Mouse (Mus musculus) spleen, adult 12 weeks (tissue): ENCODE data around the gene Otos.

ENCODE experiments used
- DNase-seq: peaks from one replicate; pipeline ENCODE4 v3.0.0; 2022; ENCODE audit warnings: low spot score

The Otos gene

DNA sequence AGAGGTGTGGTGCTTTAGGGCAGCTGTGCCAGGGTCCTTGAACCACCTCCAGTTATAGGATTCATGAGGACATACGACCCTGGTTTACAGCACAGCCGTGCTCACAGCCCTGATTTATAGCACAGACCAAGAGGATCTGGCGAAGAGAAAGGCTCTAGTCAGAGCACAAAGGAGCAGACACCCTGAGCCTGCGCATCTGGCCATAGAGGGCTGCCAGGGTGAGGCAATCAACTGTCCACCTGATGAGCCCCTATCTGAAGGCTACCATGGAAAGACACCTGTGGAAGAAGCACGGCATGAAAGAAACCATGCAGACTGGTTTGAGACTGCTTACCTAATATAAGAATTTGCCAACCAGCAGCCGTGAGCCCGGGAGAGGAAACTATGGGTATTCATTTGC is 2.0 kb downstream of the Otos start:
- no peak for DNase-seq

DNA sequence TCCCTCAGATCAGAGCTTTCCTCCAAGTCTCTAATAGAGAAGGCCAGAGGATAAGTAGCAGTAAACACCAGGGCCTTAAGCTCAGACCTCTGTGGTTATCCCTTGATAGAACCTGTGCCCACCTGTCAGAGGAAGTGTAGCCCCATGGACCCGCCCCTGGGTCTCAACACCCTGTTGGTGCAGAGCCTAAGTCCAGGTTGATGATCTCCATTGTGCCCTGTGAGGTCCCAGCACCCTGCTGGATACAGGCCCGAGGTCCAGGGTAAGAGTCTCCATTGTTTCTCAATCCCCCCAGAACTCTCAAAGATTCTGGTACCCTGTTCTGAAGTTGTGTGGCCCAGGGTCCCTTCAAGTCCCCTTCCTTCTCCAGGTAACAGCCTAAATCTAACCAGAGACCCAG is 2.5 kb downstream of the Otos start:
- DNase-seq, result no peak

DNA sequence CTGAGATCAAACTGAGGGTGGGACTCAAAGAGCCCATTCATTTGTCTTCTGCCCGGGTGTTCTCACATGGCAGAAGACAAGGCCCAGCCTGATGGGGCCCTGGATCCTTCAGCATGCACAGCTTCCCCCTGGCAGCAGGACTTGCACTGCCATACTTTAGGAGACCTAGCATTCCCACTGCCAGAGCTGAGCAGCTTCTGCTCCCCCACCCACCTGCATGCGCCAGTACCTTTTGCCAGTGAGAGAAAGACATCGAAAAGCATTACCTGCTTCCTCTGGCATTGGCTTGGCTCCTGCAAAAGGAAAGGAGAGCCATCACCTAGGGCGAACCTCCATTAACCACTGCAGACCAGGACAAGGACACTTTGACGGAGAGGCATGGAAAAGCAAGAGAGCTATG is 3.7 kb downstream of the Otos start:
- no peak for DNase-seq

DNA sequence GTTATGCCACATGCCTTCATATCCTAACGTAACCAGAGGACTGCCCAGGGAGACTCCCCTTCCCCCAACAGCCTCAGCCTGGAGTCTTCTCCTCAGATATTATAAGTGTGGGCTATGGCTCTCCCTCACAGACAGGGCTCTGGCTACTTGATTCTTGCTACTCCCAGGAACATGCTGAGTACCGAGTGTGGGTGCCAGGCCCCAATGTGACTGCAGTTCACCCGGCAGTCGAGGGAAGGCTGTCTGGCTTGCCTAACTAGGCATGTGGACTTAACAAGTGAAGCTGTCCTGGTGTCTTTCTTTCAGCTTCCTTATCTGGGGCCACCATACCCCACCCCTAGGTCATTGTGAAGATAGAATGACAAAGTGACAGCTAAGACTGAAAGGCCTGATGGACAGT is 5.0 kb downstream of the Otos start:
- DNase-seq, result no peak

DNA sequence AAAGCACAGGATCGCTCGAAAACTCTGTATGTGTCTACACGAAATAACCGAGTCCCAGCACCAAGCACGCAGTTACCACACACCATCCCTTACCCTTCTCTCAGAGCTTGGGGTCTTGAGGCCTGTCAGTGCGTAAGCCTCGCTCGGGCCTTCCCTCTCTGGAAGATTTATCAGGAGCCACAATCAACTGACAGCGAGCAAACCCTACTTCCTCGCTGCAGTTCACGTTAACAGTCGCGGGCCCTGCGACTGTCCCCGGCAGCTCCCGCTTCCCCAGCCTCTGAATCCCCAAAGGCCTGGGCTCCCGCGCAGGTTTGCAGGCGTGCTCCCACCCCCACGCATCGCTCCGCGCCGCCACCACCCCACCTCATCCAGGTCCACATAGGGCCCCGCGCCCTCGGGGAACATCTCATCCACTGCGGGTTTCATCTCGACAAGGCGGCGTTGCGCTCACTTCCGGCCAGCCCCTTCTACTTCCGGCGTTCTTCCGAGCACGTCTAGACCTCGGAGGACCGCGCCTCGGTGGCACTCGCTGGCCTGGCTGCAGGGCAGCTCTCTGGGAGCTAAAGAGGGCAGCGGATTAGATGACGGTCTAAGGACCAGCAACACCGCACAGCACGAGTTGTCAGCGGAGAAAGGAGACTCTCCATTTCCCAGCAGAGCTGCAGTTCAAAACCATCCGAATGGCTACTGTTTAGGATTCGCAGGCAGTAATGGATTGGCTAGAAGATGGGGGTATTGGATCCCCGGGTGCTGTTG is 6.9 kb downstream of the Otos start, which contains the start of gene Cops9:
Cops9 (minus strand) TSS at position 472 of the 759 bp plus-strand sequence.
- DNase-seq, result peak; percentile 76

DNA sequence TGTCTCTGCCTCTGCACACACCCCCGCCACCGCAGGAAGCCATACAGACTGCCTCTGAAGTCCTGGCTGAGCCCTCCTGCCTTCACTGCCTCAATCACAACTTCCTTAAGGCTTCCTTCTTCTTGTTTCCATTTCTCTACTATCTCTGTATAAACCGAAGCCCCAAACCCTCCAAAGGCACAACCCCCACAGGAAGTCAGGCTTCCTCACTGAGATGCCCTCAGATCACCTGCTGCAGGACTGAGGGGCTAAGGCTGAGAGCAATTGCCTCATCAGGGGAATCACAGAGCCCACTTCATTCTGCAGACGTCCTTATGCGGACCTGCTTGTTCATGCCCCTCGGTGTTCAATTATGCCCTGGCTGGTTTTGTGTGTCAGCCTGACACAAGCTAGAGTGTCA is 8.2 kb downstream of the Otos start:
- no peak for DNase-seq

DNA sequence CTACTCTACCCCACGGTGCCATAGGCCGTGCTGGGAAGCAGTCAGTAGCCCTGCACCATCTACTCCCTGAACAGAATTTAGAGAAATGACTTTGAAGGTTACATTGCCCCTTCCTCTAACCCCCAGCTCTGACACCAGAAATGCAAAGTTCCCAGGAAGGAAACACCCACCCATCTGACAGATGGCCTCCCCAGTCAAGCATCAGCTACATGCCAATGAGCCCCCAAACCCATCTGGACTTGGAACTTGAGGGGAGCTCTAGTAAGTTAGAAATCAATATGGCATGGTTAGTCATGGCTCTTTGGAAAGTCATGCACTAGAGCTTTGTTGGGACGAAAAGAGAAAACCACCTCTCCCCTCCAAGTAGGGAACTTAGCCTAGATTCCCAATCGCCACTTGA is 9.9 kb downstream of the Otos start:
- DNase-seq, result no peak

DNA sequence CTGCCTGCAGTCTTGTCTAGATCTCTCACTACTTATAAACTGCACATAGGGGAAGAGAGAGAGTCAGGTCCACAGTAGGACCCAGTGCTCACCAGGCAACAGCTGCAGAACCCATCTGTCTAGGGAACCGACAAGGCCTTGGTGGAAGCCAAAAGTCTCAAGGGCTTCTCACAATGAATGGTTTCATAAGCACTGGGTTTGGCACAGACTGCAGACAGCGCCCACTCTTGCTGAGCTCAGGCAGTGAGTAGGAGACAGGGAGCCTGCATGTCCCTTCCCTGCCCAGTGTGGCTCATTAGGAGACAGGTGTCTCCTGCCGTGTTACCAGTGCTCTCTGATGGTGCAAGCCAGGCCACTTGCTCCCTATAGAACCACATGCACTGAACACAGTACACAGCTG is 10.5 kb downstream of the Otos start:
- no peak for DNase-seq

DNA sequence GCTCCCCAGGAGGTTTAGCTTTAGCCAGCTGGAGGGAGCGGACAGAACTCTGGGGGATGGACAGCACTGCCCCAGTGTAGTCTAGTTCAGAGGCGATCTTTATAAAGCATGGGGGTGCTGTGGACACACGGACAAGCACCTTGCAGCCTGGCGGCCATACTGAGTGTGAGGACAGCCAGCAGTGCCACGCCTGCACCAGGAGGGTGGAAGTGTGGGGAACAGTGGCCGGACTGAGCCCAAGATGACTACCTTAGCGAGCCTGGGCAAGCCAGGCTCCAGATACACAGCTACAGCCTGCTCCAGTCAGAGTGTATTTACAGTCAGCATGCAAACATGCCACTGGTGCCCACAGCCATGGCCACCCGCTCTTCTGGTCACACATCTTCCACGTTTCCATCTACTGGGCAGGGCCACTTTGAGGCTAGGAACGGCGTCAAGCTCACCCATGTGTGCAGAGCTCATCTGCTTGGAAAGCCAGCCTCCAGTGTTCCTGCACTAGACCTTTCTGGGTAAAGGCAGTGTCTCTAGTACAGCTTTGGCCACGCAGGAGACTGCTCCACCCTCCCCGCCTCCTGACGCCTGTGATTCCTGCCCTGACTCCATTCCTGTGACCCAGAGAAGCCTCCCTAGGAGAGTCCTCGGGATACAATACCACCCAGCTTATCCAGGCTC is 11.0 kb downstream of the Otos start:
- no peak for DNase-seq

DNA sequence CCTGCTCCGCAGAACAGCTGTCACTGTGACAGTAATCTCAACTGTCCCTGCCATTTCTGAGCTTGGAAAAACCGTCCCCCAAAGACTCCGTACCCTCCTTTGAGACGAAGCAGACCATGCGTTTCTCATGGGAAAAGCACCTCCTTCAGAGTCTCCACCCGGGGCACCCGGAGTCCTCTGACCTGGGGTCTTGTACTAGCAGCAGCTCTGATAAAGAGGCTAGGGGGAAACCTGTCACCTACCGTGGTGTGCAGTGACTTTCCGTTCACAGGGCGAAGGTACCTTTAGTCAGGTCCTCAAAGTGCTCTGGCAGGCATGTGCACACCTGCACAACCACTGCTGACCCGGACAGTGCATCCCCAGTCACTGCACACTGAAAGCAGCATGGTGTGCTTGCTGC is 12.0 kb downstream of the Otos start:
- no peak for DNase-seq

DNA sequence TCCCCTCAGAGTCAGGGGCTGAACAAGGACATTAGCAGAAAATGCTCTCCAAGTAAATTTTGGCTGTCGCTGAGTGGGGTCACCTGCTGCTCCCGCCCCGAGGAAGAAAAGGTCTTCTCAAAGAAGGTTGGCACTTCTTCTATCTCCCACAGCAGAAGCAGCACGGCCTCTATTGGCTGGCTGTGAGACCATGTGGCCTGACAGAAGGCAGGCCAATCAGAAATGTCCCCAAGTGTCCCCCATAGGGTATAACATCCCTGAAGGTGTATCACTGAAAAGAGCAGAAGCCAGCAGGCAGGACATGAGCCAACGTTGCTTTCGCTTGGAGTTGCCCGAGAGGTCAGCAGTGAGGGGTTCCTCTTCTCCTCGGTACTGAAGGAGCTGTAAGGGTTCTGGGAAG is 12.6 kb downstream of the Otos start:
- no peak for DNase-seq

DNA sequence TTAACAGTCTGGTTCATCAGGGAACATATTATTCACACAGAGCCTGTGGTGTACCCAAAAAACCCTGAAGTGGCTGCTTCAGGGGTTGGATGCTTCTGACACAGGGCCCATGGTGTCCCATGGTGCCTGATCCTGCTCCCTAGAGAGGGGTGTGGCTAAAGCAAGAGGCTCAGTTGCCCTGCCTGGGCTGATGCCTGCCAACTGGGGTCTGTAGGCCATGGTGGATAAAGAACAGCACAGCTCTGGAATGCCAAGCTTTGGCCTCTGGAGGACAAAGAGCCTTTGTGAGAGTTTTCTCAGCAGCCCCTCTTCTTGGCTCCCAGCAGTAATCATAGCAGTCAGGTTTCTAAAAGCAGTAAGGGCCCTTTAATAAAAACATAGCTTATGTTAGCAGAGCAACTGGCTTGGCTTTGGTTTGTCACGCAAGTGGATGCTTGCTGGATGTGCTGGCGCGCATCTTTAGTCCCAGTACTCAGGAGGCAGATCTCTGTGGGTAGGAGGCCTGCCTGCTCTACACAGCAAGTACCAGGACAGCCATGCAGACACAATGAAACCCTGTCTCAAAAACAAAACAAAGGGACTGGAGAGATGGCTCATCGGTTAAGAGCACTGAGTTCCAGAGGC is 13.6 kb downstream of the Otos start:
- DNase-seq, result no peak

DNA sequence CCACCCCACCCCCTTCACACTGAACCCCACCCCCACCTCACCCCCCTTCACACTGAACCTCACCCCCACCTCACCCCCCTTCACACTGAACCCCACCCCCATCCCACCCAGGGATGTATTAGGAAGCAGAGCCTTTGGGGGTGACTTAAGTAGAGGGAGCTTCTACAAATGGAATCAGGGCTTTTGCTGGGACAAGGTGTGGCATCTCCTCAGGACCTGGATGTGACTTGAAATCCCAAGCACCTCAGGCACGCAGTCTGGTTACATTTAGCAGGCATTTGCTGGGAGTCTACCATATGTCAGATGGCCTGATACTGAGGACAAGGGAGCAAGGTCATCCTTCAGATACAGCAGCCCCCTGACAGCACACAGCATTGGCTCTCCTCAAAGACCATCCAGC is 14.1 kb downstream of the Otos start:
- no peak for DNase-seq

DNA sequence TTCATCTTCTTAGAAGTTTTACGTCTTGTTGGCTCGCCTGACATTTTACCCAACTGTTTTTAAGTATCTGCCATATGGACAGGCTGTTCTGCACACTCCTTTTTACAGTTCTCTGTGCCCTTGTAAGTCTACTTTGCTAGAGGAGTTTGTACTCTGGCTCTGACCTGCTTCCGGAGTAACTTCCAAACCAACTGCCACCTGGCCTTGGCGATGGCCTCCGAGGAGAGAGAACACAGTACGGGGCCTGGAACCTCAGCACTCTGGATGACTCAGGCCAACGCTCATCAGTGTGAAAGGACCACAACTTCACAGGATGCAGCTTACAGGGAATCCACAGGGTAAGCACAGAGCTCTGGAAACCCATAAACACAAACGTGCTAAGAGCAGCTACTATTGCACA is 14.9 kb downstream of the Otos start:
- DNase-seq, result no peak

DNA sequence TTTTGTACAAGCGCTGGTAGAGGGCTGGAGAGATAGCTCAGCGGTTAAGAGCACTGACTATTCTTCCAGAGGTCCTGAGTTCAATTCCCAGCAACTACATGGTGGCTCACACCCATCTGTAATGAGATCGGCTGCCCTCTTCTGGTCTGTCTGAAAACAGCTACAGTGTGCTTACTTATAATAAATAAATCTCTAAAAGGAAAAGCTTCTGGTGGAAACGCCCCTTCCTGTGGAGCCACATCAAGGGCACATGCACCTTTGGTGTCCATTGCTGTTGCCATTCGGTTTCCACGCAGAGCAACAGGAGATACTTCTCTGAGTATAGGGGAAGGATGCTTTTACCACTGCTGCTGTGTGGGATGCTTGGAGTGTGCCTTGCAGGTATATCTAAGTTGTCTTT is 15.7 kb downstream of the Otos start:
- DNase-seq, result no peak

DNA sequence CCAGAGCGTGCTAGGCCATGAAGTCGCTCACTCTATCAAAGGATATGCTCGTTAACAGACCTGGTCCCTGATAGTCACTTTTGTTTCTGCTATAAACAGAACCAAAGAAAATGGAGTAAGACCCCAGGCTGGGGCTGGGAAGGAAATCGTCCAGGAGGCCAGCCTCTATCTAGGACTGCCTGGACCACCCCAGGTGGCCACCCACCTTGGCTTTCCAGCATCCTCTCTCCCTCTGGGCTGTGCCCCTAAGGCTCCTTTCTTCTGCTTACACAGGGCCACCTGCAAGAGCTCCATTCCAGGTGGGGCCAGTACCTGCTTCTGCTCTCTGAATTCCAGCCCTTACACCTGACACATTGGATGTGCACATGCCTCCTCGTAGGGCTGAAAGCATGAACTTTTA is 16.4 kb downstream of the Otos start:
- DNase-seq, result no peak

DNA sequence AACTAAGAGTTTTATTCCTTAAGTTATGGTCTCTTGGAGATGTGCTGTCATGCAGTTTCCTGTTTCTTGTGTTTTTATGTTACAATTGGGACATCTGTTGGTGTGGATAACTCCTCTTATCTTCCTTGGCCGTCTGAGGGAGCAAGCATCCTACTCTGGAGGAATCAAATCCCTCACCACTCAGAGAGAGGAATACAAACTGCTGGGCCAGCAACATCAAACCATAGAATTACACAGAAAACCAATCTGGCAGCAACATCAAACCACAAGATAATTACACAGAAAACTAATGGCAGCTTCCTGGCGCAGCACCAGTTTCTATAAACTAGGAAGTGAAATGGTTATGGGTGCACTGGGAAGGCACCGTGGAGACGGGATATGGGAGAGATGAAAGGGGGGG is 20.4 kb downstream of the Otos start:
- no peak for DNase-seq

DNA sequence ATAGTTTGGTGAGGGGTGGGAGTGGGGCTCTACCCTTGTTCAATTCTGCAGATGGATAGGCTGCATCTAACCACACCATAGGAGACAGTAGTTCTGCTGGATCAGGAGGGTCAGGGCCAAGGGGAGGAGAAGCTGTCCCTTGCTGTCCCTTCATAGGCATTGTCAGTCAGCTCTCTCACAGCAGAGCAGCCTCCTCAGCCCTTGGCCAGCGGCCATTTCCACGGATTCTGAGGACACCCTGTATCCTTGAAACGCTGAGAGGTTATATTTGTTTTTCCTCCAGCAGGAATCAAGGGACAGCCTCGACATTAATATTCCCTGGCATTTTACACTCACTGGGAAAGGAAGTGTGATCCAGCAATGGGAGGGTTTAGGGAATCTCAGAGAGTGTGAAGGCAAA is 30.3 kb downstream of the Otos start:
- DNase-seq, result no peak

DNA sequence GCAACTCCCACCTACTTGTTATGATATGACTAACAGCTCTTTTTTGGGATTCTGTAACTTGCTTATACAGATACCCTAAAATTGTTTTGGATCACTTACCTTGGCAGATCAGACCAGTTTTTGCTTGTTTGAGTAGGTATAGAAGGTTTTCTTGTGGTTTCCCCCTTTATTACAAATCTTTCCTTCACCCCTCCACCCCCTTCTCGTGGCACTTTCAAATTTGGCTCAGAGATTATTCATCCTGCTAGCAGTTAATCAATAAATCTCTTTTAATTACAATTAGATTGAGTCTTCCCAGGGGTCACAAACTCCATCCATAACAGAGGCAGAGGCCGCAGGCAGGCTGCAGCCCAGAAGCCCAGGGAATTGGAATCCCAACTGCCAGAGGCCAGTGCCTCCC is 31.2 kb downstream of the Otos start, which contains the start of gene Olfr12:
Olfr12 (plus strand) TSS at position 301 of the 400 bp plus-strand sequence.
- DNase-seq, result no peak

DNA sequence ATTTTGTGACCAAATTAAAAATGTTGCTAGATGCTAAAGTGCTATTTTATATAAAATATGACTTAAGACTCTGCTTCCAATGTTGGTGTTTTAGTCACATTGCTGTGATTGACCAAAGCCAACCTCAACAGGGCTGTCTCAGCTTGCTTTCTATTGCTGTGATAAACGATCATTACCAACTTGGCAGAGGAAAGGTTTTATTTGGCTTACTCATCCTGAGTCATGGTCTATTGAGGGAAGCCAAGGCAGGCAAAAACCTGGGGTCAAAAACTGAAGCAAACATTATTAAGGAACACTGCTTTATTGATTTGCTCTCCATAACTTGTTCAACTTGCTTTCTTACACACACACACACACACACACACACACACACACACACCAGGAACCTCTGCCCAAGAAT is 32.6 kb downstream of the Otos start:
- DNase-seq, result no peak

DNA sequence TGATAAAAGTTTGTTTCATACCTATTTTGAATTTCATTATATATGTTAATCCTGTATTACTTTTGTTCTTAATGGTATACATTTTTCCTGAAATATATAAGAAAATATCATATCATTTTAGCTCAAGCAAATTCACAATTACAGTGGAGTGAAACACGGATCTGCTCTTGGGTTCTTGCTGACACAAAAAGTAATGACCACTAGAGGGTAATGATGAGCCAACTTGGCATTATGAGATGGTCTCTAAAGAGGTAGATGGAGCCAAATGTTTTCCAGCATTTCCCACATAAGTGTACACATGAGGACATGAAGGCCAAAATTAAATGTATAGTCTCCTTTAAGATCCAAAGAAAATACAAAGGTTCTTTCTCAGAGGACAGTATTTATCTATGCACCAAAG is 34.1 kb downstream of the Otos start:
- no peak for DNase-seq

DNA sequence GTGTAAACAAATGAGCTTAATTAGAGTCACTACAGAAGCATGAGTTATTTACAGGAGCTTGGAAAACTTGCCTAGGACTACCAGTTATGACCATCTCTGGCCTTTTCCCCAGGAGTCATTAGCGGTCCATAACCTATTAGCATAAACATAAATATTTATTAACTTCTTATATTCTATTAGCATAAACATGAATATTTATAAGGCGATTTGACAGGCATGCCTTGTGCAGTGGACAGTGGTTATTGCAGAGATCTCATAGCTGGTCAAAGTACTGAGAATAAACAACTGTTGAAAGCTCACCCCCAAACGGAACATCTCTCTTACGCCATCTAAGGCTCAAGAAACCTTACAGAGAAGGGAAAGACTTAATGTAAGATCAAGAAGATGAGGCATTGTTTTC is 35.5 kb downstream of the Otos start:
- DNase-seq, result no peak

DNA sequence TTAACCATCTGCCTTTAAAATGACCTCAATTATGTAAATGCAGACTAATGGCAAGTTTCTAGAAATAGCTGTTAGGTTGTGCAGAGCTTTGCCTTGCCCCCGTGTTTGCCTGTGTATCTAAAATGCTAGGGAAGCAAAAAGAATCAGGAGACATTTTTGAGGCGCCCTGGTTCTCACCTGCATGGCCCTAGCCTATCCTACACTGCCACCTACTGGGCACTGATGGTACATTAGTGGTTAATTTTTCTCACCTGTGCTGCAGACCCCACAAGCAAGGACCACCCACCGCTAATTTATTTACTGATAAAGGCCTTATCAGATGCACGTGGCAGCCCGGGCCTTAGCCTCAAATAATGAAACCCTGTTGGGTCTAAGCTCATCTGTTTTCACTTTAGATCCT is 37.6 kb downstream of the Otos start:
- DNase-seq, result peak; percentile 9
